Mouse (Mus musculus): ENCODE measurements around the gene Schip1.
A peak's percentile ranks its signal among the peaks of the same experiment; 100 is the strongest.

Schip1 gene

DNA sequence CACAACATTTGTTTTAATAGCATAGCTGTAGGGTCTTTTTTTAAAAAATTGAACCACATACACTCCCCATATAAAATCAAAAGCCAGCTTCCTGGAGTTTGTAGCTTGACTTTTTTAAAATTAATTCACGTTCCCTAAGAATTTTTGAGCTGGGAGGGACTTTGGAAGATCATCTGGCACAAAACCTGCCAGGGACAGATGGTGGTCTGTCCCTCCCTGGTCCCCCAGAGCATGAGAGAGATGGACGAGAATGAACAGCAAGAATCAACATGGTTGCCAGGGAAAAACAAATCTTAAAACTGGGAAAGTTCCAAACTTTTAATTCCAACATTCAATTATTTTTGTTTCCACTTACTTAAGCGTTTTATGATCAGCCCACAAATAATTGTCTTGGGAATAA lies 334.1 kb downstream of the Schip1 start:
- no peak for DNase-seq

DNA sequence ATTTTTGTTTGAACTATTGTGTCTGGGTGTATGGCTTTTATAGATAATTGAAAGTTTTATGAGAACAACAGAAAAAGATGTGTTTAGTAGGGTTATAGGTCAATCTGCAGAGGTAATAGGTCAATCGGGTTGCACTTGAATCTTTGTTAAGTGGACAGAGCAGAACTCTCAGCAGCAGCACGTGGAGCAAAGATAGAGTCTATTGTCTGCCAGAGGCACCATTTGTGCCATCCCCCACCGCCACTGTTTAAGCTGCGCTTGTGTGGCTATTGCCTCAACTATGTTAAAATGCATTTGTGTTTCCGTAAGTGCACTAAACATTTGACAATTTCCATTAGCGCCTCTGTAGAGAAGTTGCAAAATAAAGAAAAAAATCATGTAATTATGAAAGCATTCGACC lies 335.5 kb downstream of the Schip1 start:
- DNase-seq, result no peak

DNA sequence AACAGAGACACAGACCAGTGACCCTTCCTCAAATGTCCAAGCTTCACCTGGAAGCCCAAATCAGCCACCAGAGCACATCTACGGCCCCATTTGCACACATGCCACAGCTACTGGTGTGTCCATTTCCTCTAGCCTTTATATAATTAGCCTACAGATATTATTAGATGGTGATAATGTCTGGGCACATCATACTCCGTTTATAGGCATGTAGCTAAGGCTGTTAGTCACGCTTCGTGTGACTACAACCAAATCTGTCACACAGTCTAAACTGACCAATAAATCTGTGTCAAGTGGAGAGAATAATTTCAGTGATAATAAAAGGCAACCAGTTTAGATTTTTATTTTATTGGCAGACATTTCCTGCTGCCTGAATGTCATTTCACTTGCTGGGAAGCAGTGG lies 338.7 kb downstream of the Schip1 start:
- no peak for DNase-seq

DNA sequence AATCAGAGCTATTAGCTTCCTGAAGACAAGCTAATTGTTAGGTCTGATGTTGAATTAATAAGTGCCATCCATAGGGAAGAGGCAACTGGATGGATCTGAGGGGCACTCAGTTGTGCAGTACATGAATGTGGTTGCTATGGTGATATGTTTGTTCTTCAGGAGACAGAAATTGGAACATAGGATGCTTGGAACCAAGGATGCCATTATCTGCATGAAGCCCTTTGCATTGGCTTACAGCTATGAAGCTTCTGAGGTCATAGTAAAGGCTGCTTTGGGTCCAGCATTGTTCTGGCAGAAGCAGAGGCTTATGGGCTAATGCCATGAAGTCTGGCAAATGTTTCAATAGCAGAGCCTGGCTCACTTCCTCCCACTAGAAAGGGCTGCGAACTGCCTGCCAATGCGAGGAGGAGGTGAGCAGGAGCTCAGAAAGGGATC lies 339.2 kb downstream of the Schip1 start:
- DNase-seq, result no peak

DNA sequence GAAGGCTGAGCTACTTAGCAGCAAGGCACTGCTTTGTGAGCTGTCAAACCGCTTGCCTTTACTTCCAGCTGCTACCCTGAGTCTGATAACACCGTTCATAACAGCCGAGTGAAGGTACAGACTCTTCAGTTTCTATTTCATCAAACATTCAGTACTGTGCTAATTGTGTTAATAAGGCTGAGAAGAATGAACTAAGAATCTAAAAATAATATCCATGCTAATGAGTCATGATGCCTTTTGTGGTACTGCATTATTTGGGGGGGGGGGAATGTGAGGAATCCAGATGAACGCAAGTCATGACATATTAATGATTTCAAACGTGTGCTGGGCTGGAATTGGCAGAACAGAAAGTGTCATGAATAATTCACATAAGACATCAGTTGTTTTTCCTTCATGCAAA lies 341.1 kb downstream of the Schip1 start:
- no peak for DNase-seq

DNA sequence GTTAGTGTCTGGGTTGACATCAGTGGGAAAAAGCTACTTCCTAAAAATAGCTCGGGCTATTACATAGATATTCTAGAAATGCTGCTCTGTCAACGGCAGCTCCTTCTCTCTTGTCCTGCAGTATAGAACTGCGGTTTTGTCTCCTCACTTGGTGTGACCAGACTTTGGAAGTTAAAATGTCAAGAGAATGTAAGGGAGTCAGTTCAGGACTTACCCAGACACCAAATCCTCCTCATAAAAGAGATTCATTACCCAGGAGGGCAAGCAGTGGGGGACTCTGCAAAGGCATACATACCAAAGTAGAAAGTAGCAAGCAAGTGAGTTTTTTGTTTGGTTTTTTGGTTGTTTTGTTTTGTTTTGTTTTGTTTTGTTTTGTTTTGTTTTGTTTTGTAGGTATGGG lies 347.7 kb downstream of the Schip1 start:
- DNase-seq, result no peak

DNA sequence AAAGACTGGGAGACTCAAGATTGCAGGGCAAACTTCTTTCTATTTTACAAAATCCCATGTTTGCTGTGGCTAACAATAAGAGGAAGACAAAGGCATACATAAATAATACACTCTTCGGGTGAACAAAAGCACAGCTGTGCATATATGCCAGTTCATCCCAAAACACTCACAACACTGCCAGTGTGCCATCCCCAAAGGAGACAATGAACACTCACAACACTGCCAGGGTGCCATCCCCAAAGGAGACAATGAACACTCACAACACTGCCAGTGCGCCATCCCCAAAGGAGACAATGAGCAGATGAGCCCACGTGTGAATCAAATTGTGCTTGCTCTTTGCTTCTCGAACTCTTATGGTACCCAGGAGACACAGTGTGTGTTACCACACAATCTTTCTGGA lies 355.2 kb downstream of the Schip1 start:
- no peak for DNase-seq

DNA sequence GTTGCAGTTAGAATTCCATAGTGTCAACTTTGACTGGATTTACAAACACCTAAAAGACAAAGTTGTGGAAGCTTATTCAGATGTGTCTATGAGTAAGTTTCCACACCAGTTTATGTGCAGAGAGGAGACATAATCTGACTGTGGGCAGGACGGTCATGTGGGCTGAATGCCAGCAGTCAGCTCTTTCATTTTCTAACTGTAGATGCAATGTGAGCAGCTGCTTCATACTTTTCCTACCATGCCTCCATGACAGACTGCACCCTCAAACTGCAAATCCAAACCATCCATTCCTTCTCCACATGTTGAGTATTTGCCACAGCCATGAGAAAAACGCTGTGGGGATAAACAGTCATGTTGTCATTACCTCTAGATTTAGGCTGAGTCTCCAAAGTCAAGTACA lies 356.3 kb downstream of the Schip1 start:
- DNase-seq, result peak; percentile 12 to 36

DNA sequence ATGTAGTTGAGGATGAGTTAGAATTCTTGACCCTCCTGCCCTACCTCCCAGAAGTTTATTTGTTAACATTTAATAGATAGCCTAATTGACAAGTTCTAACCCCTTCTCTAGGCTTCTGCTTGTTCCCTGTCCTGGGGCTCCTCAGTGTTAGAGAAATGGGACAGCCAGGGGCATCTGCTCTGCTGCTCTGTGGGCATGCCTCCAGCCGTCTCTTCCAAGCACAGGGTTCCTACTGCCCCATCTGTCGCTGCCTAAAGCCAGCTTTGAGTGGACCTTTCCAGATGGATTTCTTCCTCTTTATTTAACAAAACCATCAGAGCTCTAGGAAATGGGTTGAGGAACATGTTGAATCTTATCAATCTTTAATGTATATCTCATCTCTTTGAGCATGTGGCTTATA lies 357.2 kb downstream of the Schip1 start:
- no peak for DNase-seq

DNA sequence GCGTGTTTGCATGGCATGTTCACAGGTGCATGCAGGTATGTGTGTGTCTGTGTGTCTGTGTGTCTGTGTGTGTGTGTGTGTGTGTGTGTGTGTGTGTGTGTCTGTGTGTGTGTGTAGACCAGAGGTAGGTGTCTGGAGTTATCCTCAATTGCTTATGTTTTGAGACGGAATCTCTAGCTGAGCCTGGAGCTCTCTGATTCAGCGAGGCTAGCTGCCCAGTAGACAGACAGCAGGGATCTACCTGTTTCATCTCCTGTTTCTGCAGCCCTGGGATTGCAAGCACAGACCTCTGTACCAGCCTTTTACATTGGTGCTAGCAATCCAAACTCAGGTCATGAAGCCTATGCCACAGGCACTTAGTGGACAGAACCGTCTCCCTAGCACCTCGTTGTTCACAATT lies 363.5 kb downstream of the Schip1 start:
- DNase-seq, result no peak

DNA sequence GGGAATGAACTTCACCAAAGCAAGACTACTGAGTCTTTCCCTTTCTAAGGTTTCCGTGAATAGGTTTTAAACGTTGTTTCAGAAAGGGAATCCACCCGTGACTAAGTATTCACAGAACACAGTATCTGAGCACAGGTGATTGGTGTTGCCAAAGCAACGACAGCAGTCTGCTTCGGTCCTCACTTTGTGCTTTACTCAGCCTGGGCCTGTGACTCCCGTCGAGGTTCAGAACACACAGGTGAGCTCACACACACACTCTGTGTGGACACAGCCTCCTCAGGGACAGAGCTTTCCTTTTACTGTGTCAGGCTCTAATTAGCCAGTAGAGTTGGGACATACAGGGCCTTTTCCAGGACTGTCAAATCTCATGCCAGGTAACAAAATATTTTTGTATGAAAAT lies 369.8 kb downstream of the Schip1 start:
- no peak for DNase-seq

DNA sequence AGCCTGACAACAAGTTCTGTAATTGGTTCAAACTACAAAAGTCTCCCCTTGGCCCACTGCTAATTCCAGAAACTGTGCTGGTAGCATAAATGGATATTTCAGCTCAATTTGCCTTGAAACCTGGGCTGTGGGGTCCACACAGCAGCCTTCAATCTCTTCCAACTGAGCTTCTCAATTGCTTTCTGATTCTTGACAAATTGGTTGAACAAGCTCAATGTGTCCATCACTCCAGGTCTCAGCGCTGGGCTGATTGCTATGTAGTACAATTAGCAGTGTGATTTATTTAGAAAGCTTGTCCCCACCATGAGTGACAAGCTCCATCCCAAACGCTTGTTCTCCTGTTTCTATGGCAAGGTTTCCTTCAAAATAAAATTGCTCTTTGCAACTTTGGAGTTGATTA lies 370.3 kb downstream of the Schip1 start:
- no peak for DNase-seq

DNA sequence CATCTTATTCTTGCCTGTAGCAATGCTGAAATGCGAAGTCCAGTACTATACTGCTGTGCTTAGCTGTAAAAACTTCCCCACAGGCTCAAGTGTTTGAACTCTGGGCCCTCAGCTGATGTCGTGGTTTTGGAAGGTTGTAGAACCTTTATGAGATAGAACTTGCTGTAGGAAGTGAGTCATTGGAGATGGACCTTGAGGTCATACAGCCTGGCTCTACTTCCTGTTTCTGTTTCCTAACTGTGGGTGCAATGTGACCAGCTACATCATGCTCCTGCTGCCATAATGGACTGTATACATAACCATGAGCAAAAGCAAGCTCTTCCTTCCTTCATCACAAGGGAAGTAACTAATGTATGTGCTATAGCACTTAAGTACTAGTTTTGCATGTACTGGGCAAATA lies 383.9 kb downstream of the Schip1 start:
- DNase-seq, result no peak

DNA sequence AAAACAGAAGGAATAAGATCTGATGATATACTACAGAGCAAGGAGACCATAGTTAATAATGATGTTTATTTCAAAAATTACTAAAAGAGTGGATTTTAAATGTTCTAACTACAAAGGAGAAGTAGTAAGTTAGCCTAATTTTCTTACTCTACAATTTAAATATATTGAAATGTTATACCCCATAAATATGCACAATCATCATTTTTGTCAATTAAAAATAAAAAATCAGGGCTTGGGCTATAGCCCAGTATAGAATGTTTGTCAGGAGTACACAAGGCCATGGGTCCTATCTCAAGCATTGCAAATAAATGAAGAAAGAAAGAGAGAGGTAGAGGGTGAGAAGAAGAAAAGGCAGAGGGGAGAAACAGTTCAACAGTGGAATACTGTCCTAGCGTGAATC lies 387.0 kb downstream of the Schip1 start:
- DNase-seq, result no peak

DNA sequence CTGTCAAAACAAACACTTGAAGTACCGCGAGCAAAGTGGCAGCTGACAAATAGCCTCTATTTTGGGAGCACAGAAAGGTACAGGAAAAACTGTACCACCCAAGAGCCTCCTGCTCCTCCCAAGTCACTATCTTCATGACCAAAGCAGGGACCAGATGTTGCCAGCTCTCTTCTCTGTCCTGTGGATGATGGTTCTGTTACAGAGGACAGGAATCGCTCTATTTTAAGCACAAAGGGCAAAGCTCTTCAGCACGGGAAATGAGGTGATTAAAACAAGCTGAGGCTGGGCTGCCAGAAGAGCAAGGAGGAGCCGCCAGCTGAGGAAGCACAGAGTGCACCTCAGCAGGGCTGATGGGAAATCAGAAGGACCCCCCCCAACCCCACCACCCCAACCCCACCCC lies 388.7 kb downstream of the Schip1 start:
- DNase-seq, result peak; percentile 38 to 74

DNA sequence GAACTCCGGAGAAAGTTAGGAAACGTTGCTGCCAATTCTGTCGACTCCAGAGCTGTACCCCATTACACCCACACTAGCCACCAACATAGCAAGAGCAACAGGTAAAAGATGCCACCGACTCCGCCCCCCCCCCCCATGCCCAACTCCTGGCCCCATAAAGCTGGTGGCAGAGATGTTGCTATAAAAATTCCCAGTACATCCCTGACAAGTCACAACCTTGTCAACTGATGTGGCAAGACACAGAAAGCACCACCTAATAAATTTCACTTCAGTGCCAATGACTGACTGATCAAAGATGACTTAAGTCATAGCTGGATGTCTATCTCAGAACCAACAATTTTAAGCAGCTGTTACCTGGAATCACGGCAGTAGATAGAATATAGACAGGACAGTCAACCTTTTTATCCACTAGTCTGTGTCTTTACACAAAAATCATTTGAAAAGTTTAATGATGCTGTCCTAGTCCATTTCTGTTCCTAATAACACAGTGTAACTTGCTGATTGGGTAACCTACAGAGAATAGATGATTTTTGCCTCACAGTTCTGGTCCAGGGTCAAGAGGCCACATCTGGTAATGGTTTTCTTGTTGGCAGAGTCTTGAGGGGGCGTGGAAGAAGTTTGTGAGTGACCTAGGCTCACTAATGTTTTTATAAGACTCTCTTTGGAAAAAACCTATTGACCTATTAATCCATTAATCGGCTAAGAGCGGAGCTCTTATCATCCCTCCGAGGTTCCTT lies 389.3 kb downstream of the Schip1 start:
- peak in 1 of 2 experiments; percentile 37 for DNase-seq

DNA sequence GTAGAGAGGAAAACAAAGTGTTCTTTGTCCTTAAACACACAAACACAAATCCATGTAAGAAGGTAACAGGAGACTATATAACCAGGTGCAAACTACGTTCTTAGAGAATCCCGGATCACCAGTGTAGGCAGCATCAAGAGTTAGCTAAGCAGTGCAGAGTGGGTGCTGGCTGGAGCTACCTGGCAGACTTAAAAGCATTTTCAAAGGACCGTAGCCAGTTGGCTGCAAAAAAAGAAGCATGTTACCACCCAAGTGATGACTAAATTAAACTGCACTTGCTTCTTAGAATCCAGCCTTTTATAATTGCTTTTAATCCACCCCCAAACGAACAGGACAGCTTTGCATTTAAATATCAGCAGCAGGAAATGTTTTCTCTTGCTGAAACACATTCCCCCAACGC lies 402.0 kb downstream of the Schip1 start:
- no peak for DNase-seq

DNA sequence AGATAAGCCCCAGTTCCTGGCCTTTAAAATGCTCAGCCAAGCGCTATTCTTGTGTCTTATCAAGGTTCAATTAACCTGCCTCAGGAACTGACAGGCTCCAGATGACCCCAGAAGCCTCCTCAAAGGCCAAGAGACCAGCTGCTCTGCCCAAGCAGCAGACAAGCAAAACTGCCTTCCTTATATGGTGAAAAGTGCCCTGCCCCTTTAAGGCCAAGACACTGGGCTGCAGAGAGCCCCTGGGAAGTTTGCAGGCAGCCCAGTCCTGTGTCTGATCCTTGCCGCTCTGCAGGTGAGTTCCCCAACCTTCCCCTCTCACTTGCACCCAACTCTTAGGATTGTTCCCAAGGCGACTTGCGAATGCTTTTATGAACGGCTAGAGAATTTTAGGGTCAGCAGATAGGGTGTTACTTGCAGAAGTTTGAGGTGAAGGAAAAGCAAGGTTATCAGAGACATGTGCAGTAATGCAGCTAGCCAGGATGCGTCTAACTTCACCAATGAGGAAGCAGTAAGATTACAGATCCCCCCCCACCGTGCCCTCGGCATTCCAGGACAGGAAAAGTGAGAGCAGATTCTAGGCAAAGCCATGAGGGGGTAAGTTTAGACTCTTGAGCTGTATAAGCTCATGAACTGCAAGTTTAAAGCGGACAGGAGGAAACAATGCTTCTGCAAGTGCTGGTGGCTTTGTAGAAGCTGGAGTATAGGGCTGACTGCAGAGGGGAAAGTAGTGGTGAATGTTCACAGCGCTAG lies 403.5 kb downstream of the Schip1 start:
- DNase-seq, result peak in 1 of 2 experiments; percentile 18

DNA sequence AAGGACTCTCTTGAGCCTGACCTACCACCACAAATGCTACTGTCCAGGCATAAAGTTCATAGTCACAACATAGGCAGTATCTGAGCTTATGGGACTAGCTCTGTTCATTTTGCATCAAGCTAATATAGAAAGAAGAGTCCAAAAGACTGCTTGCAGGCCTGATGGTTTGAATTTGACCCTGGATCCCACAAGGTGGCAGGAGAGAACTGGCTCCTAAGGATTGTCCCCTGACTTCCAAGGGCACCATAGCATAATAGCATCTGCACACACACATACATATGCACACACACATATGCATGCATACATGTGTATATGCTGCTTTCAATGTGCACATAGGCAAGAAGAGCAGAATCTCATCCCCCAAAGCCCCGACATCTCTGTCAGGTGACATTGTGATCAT lies 405.0 kb downstream of the Schip1 start:
- DNase-seq, result no peak

DNA sequence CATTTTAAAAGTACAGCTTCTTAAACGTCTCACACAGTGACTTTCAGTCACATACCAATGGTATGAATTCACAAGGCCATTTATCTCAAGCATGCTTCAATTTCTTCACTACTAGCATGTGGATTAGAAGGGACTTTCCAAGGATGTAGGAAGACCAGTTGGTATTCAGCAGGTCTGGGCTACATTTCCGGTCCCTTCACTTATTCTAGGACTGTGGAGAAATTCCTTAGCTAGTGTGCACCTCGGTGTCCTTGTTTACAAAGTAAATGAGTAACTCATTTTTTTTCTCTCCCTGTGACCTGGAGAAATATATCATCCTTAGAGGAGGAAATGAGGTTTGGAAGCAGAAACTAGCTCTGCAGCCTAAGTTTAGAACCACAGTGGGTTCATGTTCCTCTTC lies 405.5 kb downstream of the Schip1 start:
- DNase-seq, result no peak

DNA sequence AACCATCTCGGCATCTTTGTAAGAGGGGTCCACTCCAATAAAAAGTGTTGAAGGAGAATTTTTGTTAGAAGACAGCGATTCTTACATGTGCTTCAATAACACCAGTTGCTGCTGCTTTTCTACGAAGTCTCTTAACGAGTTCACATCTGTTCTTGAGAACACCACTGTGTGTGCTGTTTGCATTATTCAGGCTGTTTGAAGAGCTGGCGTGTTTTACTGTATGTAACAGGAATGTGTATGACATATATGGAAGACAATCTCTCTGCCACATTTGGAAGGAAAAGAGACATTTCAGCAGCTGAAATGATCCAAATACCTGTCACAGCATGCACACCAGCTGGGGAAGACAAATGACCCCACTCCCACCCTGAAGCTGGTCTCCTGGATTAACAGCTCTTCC lies 406.0 kb downstream of the Schip1 start:
- no peak for DNase-seq

DNA sequence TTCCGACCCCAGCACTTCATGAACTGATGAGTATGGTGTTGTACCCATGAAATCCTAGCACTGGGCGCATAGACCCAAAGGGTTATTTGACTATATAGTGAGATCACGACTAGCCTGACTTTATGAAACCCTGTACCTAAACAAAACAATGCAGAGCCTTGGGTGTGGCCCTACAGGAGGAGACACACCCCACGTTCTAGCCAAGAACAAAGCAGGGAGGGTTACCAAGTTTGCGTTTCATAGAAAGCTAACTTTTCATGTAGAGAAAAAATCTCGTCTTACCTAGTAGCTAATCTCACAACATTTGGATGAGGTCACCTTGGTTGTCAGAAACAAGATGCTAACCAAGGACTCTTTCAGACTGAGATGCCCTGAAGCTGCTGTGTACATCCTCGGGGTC lies 411.7 kb downstream of the Schip1 start:
- DNase-seq, result no peak

DNA sequence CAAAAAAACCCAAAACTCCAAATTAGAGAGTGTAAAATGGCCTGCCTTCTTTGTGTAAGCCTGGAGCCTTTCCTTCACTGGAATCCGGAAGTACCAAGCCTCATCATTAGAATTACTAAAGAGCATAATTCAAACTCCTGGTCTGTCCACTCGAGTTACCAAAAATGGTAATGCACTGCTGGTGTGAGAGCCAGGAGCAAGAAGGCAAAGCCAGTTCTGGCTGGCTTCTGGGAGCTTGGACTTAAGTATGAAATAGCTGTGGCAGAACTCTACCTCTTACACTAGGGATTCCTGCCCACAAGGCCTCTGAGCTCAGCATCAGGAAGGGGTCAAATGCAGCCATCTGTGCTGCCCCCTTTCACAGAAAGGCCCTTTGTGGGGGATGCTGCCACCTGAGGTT lies 412.9 kb downstream of the Schip1 start:
- no peak for DNase-seq

DNA sequence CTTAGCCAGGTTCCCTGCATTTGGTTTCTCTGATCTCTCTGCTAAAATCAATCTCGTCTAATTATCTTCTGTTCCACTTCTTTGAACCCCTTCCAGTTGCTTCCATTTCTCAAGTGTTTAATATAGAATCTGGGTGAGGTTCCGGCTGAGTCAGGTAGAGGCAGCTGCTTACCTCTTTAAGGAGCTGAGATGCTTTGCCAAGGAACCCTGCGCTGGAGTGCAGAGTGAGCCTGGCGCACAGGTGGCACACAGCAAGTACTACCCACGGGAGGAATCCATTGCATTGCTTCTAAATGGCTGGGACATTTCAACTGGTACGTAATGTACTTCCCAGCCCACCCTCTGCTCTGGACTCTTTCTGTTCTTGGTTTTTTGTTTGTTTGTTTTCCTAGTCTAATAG lies 414.7 kb downstream of the Schip1 start:
- no peak for DNase-seq

DNA sequence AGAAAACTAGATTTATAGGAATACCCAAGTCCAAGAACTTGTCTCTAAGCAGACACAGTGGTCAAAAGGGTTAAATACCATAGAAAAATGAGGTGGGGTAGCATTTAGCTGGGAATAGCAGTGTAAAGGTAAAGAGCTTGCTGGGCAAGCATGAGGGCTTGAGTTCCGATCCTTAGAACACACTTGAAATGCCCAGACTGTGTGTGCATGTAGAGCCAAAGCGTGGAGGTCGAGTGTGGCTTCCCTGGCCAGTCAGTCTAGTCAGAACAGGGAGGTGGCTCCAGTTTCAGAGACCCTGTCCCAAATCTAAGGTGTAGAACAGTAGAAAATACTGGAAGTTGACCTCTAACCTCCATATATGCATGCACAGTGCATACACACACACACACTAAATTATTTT lies 418.9 kb downstream of the Schip1 start:
- no peak for DNase-seq

All from lung, postnatal 4 days (tissue).